Mouse (Mus musculus) NIH3T3 (cell line): ENCODE results near the gene Os9.
A peak's percentile ranks its signal among the peaks of the same experiment; 100 is the strongest.
"Not testable (repeated sequence)": the region's sequence is repeated elsewhere in the genome, so short reads cannot be mapped to it uniquely, and the experiment has no call there.

ENCODE experiments used
- DNase-seq: peaks from one replicate; pipeline ENCODE4 v3.0.0-alpha.2; 2012; ENCODE audit warnings: low read depth

Os9 gene

DNA sequence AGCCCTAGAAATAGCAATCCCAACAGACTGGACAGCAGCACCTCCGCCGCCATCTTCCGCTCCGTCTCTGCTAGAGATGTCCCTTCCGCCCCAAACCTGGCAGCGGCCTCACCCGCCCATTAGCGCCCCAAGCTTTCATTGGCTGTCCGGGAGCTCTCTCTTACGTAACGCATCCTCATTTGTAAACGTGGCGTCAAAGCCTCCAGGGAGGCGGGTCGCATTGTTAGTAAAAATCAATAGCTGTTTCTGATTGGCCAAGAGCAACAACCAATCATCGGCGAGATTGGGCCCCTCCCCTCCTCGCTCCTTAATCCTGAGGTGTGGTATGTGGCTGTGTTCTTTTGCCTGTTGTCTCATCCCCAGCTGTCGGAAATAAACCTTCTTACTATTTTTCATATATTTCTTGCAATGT, at the start of gene Os9:
Gene Os9, minus strand, starts transcription at position 66 of the 412 bp plus-strand sequence.
- DNase-seq: peak; percentile 99

DNA sequence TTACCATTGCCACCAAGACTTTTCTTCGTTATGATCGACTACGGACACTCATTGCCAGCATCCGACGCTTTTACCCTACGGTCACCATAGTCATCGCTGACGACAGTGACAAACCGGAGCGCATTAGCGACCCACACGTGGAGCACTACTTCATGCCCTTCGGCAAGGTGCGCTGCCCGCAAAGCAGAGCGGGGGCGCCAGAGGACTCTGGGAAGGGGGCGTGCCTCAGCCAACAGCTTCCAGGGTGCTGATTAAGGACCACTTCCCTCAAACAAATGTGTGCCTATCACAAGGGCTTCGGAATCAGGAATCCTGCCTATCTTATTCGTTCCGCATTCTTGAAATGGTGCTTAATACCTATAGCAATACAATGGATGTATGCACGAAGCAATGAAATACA, 49.1 kb upstream of the Os9 start:
- DNase-seq: peak; percentile 24

DNA sequence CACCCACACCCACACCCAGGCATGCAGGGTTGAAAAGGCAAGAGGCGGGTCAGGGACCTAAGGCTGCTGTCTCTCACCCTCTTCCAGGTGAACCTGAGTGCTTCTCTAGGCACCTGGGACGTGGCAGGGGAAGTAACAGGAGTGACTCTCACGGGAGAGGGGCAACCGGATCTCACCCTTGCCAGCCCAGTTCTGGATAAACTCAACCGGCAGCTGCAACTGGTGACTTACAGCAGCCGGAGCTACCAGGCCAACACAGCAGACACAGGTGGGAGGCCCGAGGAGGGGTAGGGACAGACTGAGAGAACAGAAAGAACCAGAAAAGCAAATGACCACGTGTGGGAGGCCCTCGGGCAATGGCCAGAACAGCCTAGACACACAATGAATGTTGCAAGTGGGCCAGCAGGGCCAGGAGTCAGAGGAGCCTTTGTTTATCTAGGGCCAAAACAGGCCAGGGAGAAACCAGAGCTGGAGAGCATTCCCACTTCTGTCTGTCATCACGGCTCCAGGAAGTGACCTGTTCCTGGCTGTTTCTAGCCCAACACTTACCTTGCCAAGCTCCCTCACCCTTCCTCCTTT, 46.8 kb upstream of the Os9 start:
- peak; percentile 68 for DNase-seq

DNA sequence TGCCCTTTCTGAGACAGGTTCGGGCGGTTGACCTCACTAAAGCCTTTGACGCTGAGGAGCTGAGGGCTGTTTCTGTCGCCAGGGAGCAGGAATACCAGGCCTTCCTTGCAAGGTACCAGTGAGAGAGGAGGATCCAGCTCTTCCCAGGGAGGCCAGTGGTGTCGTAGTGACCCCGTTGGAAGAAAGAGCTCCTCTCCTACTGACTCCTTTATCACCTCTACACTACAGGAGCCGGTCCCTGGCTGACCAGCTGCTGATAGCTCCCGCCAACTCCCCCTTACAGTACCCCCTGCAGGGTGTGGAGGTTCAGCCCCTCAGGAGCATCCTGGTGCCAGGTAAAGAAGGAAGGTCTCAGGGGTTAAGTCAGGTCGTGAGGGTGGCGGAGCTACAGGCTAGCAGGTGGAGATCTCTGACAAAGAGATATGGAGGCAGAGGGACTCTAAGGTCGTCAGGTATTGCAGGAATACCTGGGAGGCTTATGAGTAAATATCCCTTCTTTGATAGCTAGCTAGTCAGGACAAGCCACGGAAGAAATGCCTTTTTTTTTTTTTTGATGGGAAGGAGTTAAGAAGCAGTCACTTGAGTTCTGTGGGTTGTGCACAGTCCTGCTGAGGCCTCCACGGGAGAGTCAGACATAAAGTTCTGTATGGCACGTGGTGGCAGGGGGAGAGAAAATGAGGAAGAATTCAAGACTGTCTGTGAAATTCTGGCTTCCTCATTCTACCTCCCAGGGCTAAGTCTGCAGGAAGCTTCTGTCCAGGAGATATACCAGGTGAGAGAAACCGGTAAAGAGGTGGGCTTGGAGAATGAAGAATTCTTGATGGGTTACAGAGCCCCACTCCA, 46.1 kb upstream of the Os9 start:
- peak; percentile 2 for DNase-seq

DNA sequence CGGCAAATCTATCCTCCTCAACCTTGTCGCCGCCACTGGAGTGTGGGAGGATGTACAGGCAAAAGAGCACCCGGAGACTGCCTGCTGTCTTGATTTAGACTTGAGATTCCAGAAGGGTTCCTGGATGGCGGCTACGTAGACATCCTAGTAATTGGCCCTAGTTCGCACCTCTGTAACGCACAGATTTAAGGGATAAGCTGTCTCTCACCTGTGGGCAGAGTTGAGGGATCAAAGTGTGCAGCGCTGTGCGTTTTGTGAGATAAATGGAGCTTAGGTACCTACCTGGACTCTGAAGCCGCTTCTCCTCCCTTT, 45.4 kb upstream of the Os9 start:
- DNase-seq: no peak

DNA sequence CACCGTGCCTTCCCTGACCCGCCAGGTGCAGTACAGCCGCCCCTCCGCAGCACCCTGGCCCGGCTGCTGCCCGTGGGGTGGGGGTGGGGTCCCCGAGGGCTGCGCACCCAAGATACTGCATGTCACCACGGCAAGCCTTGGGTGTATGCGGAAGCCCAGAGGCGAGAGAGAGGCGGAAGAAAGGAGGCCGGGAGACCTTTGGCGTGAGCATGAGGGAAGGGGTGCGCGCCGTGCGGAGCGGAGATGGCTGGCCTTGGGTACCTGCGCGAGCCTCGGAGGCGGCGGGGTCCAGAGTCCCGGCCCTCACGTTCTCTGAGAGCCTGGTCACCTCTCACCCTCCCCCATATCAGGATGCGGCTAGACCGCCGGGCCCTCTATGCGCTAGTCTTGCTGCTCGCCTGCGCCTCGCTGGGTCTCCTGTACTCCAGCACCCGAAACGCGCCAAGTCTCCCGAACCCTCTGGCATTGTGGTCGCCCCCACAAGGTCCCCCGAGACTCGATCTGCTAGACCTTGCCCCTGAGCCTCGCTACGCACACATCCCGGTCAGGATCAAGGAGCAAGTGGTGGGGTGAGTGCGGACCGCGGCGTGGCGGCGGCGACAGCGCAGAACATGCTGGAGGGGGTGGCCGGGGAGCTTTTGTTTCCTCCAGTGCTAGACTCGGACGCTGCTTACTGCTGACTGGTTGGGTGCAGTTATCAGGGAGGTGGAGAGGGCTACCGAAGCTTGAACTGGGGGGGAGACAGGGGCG, 44.9 kb upstream of the Os9 start:
- DNase-seq: peak; percentile 43

DNA sequence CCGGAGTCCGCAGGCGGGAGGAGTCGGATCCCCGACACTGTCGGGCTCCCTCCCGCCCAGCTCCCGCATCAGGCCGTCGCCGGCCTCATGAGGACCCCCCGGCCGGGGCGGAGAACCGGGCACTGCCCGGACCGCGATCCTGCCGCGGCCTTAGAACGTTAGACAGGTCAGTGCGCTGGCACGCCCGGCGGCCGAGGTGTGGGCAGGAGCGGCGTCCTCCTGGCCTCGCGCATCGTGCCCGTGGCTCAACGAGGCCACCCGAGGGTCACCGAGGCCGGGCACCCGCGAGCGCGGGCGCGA, 44.4 kb upstream of the Os9 start:
- DNase-seq: no peak

DNA sequence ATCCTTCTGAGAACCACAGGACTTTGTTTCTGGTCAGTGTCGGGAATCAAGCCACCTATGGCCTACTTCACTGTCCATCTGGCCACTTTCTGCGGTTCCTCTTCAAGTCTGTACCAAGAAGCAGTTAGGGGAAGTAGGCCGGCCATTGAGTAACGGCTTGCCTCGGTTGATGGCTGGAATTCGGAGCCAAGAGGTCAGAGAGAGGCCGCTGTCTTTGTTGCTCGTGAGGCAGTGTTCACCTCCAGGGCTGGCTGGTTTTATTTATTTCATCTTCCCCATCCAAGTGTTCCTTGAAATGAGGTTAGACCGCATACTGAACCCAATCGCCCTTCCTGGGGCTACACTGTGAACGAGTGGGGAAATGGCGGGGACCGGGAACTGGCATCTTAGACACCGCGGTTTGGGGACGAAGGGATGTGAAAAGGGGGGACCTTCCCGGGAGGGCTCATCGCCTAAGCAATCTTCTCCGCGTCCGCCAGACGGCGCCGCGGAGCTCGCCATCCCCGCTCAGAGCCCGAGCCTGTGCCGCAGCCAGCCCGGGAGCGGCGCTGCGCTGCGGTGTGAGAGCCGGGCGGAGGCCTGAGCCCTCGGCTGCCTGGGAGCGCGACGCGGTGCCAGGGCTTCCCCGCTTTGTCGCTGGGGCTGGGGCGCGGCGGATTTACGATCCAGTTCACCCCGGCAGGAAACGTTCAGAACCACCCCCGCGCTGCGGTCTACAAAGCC, 43.9 kb upstream of the Os9 start, which contains the start of gene B4galnt1:
Gene B4galnt1, plus strand, starts transcription at position 595 of the 723 bp plus-strand sequence.
- DNase-seq: peak; percentile 90

DNA sequence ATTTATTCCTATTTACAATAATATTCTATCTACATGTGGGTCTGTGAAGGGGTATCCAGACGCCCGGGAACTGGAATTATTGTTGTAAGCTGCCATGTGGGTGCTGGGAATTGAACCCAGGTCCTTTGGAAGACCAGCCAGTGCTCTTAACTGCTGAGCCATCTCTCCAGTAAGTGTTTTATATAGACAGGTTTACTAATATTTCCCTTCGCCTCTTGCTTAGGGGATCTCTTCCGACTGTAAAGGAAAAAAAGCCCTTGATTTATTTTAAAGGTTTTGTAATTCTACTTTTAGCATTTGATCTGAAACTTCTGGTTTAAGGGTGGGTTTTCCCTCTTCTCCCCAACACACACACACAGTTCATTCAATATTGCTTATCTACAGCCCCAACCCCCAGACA, 43.3 kb upstream of the Os9 start:
- DNase-seq: peak; percentile 1

DNA sequence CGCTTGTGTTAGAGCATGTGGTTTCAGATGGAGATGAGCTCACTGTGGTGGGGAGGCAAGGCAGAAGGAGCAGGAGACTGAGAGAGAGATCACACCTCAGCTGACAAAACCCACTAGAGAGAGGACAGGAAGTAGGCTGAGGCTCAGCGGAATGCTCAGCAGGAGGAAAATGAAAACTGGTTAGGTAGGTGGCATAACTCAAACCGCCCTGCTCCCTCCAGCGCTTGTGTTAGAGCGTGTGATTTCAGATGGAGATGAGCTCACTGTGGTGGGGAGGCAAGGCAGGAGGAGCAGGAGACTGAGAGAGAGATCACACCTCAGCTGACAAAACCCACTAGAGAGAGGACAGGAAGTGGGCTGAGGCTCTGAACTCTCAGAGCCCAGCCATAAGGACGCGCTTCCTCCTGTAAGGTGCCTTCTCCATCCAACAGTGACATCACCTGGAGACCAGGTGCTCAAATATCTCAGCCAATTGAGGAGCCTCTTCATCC, 41.9 kb upstream of the Os9 start:
- peak; percentile 0 for DNase-seq

DNA sequence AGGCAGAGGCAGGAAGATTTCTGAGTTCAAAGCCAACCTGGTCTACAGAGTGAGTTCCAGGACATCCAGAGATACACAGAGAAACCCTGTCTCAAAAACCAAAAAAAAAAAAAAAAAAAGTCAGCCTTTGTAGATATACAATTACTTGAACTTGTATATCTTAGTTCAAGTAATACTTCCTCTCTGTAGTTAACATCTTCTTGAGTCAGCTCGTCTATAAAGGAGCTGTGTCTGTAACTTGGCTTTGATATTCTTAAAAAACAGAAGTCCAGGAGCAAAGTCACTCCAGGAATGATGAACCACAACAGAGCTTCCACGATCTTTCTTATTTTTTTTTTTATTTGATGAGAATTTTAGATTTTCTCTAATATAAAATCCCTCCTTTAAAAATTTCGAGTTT, 39.8 kb upstream of the Os9 start:
- no peak for DNase-seq

DNA sequence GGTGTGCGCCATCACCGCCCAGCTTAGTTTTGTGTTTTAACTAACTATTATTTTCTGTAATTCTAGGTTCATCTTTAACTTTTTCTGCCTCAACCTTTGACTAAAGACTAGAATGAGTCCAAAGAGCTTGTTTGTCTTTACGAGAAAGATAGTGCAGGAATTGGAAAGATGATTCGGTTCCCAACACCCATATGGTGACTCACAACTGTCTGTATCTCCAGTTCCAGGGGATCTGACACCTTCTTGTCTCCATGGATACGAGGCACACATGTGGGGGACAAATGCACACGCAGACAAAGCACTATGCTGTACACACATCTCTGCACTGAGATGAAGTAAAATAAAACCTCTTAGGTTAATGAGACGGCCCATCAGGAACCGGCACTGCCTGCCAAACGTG, 39.1 kb upstream of the Os9 start:
- DNase-seq: no peak

DNA sequence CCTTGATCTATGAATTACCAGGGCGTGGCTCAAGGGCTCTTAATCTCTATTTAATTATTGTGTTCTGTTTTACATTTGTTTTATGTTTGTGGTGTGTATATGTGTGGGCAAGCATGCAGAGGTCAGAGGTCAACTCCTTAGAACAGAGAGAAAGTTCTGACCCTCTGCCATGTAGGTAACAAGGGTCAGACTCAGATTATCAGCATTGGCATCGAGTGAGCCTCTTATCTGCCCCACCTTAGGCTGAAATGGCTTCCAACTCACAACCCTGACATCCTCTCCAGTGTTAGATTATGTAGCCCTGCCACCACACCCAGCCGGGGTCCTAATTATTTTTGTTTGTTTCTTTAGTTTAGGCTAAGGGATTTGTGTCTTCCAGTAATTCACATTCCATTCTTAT, 37.5 kb upstream of the Os9 start:
- no peak for DNase-seq

DNA sequence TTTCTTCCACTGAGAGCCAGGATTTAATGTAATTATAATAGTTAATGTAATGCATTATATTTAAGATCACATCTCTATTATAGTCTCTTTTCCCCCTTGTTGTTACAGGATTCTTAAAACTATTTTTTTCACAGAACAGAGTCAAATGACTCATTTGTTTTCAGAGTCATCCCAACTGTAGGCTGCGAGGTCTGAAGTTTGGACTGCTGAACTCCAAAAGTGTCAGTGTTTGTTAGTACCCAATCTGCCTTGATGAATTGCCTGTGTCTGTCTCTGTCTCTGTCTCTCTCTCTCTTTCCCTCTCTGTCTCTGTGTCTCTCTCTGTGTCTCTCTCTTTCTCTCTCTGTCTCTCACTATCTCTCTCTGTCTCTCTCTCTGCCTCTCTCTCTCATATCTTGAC, 35.6 kb upstream of the Os9 start:
- DNase-seq: no peak

DNA sequence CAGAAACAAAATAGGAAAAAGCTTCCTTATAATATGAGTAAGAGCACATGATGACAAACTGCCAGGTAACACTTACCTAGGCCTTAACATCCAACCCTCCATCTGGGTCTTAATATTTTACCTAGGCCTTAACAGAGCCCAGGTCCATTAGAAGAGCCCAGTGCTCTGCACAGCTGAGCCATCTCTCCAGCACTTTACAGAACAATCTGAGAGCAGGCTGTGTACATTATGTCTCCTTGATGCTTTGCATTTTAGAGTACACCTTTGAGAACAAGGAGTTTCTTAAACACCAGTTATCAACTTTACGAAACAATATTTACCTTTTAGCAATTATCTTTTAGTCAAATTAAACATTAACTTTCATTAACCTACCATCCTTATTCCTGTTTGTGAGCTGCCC, 35.2 kb upstream of the Os9 start:
- no peak for DNase-seq

DNA sequence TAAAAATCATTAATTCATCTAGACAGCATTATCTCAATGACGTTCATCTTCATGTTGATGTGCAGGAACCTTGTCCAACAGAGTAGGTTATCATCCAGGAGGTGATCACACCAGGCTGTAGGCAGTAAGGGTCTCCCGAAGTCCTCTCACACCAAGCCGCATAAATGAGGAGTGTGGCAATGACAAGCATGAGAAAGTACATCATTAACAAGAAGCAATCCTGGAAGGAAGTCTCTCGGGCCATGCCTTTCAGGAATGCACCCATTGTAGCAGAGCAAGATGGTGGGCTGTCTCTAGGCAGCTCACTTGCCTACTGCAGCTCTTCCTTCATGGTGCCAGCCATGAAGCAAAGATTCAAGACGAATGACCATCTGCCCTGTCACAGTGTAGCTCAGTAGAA, 33.7 kb upstream of the Os9 start:
- no peak for DNase-seq

DNA sequence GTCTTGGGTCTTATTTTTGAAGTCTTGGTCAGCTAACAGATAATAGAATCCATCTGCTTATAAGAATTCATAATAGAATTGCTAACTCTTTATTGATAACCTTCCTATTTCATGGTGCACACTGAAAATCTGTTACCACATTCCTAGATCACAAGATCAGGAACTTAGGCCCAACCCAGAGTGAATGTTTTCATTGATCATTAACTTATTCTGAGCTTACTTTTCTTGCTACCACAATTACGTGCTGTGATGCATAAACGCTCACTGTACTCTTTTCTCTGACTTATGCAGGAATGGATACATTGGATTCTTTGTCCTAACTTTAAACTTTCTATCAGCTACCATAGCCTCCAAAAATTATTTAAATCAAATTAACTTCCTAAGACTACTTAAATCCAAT, 33.3 kb upstream of the Os9 start:
- DNase-seq: no peak

DNA sequence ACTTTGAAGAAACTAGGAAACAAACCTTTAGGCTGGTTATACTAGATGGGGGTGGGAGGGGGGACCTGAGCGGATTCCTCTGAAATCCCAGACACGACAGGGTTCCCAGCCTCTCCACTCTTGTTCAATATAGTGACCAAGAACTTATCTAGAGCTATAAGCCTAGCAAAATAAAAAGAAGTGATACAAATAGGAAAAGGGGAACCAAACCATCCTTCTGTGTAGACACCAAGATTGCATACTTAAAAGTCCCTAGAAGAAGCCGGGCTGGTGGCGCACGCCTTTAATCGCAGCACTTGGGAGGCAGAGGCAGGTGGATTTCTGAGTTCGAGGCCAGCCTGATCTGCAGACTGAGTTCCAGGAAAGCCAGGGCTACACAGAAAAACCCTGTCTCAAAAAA, 32.4 kb upstream of the Os9 start:
- DNase-seq: no peak

DNA sequence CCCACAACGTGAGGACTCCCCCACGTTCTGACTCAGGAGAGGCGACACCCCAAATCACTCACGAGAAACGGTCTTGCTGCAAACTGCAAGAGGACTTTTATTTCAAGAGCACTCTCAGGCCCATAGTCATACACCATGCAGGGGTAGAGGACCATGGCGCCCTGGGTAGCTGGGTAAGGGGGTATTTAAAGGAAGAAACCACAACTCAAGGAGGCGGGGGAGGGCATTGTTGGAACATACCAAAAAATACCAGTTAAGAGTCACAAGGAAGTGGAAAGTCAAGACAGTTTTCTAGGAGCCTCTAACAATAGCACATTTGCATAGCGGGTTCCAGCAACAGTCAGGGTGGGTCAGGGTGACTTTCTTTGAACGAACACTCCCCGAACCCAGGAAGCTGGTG, 31.6 kb upstream of the Os9 start:
- not testable (repeated sequence) for DNase-seq

DNA sequence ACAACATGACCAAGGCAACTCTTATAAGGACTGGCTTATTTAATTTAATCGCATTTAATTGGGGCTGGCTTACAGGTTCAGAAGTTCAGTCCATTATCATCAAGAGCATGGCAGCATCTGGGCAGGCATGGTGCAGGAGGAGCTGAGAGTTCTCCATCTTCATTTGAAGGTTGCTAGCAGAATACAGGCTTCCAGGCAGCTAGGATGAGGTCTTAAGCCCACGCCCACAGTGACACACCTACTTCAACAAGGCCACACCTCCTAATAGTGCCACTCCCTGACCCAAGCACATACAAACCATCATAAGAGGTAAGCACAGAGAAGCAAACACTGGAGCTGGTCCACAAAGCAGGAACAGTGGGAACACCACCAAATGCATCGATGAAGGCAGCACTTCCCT, 30.3 kb upstream of the Os9 start:
- DNase-seq: peak; percentile 1

DNA sequence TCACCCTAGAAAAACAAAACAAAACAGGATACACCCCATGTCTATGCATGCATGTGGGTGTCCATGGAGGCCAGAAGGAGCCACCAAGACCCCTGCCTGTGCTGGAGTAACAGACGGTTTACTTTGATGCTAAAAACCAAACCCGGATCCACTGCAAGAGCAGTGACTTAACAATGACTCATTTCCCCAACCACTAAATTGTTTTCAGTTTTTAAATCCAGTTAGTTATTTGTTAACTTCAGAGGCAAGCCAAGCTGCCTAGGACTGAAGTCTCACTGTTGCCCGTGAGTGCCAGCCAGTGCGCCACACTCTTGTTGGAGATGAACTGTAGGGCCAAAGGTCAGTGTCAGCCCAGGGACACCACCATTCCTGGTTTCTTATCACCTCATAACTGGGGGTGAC, 29.5 kb upstream of the Os9 start:
- DNase-seq: peak; percentile 45

DNA sequence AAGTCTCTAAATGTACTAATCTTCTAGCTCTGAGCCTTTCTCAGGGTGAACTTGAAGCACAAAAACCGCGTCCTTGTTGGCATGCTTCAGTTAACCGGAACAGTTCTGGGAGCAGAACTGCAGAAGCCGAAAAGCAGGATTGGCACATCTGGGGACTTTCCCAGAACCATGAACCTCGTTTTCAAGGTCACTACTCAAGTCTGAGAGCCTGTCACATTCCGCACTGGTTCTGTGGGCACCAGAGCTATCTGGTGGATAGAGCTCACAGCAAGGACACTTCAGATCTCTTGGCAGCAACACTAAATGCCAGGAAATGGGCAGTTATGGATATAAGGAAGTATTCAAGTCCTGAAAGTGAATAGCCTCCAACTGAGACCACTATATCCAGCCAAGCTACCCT, 26.2 kb upstream of the Os9 start:
- peak; percentile 3 for DNase-seq

DNA sequence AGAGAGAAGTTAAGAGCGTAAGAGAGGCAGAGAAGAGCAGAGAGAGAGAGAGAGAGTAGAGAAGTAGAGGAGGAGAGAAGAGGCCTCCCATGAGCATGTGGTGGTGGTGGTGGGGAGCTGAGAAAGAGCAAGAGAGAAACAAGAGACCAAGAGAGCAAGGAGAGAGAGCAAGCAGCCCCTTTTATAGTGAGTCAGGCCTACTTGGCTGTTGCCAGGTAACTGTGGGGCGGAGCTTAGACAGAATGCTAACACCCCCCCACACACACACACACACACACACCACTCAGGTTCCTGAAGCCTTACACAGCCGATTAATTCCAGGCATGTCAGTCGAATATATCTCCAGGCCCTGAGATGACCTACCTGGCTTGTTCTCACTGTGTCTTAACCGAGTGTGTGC, 24.4 kb upstream of the Os9 start:
- peak; percentile 3 for DNase-seq
